Mouse (Mus musculus) stomach, postnatal 0 days (tissue): Measurements from ENCODE around the gene Rrbp1.

Experiments
- CTCF ChIP-seq: IDR thresholded peaks from 2 replicates; pipeline ENCODE4 v1.5.1; 2016; ENCODE audit warnings: antibody characterized with exemption, low read depth, mild to moderate bottlenecking, moderate library complexity
- EP300 ChIP-seq: optimal IDR thresholded peaks from 2 replicates; pipeline ENCODE3; 2016; ENCODE audit warnings: antibody characterized with exemption

DNA sequence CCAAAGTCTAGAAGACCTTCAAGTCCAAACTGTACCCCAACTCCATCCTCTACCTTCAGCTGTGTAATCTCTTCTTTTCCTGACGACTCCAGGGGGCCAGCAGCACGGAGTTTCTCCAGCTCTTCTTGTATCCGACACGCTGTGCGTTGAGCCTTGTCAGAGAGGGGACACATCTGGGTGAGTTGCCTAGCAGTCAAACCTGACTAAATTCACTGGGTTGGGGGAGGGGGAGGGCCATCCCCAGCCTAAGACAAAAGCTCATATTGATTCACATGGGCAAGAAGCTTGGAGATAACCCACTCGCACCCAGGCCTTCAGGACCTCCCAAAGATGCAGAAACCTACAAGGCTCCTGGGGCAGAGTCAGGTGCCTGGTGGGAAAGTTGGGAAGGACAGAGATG, 61.8 kb downstream of the Rrbp1 start:
- TF ChIP-seq EP300 (no peak), CTCF (no peak)
